Mouse (Mus musculus): ENCODE results near the gene Foxk2. TPM values are rescaled to one million over a fixed set of nuclear protein-coding genes. Genes with fewer than 3 reads are reported as not detected.

Gene Foxk2
- polyA plus RNA-seq (2015; fragmentation: Nextera tagmentation; extraction: Ambion mirVana) = 4.4 and 4.6 TPM in 2 replicates

GRCm38 (mm10) chr11:121259160-121260100, at the start of gene Foxk2:
TSS of gene Foxk2 (plus strand) at chr11:121259990.
- WGBS = under 1% methylated on average over 91 of the region's 91 CpGs
- peaks cover 13% of the 10 kb centered on the region for H3K4me1 ChIP-seq (ENCODE audit: control insufficient read depth, insufficient read depth, low read length)
- H3K9me3 ChIP-seq (ENCODE audit: control insufficient read depth, low read length) = no peaks in the 10 kb centered on the region
- peak within 1 kb of the TSS; percentile 97 for H3K9ac ChIP-seq (ENCODE audit: low read depth, low read length)
- peak within 1 kb of the TSS; percentile 97 for H3K4me2 ChIP-seq (ENCODE audit: low read depth, low read length)
- no peaks in the 10 kb centered on the region for H3K27me3 ChIP-seq (replicated peaks; ENCODE audit: control insufficient read depth, insufficient read depth, low read length)
- peak within 1 kb of the TSS; percentile 98 for H3K4me3 ChIP-seq (ENCODE audit: low read length)
- ATAC-seq = peak; percentile 99
- peak within 1 kb of the TSS; percentile 90 for H3K27ac ChIP-seq (ENCODE audit: low read length)
- H3K36me3 ChIP-seq (ENCODE audit: control insufficient read depth, insufficient read depth, low read length) = peaks cover 6% of the 10 kb centered on the region; the same call in 1 of the 2 replicates

GRCm38 (mm10) chr11:121216831-121217230, 43.0 kb upstream of the Foxk2 start:
- H3K36me3 ChIP-seq (ENCODE audit: control insufficient read depth, insufficient read depth, low read length) = peaks cover 9% of the 10 kb centered on the region; the same call in 1 of the 2 replicates
- H3K27me3 ChIP-seq (replicated peaks; ENCODE audit: control insufficient read depth, insufficient read depth, low read length) = no peaks in the 10 kb centered on the region
- no peak overlapping the region for H3K4me2 ChIP-seq (ENCODE audit: low read depth, low read length)
- H3K9me3 ChIP-seq (ENCODE audit: control insufficient read depth, low read length) = no peaks in the 10 kb centered on the region
- WGBS = 93% methylated on average over 3 of the region's 3 CpGs
- H3K4me3 ChIP-seq (ENCODE audit: low read length) = no peak overlapping the region
- H3K9ac ChIP-seq (ENCODE audit: low read depth, low read length) = no peak overlapping the region
- H3K4me1 ChIP-seq (ENCODE audit: control insufficient read depth, insufficient read depth, low read length) = no peaks in the 10 kb centered on the region
- H3K27ac ChIP-seq (ENCODE audit: low read length) = no peak overlapping the region
- ATAC-seq = no peak

- Histone ChIP-seq H3K9me3 (ENCODE audit: control insufficient read depth, low read length) (no peaks in the 10 kb centered on the region), H3K4me2 (ENCODE audit: low read depth, low read length) (no peak overlapping the region), H3K9ac (ENCODE audit: low read depth, low read length) (no peak overlapping the region), H3K4me3 (ENCODE audit: low read length) (no peak overlapping the region), H3K27ac (ENCODE audit: low read length) (no peak overlapping the region), H3K4me1 (ENCODE audit: control insufficient read depth, insufficient read depth, low read length) (no peaks in the 10 kb centered on the region), H3K27me3 (replicated peaks; ENCODE audit: control insufficient read depth, insufficient read depth, low read length) (no peaks in the 10 kb centered on the region), H3K36me3 (ENCODE audit: control insufficient read depth, insufficient read depth, low read length) (peaks cover 32% of the 10 kb centered on the region)
- ATAC-seq = no peak
- WGBS = 89% methylated on average over 11 of the region's 11 CpGs
These were observed 40.0 kb upstream of the Foxk2 start for GRCm38 (mm10) chr11:121219776-121220175.

GRCm38 (mm10) chr11:121220771-121221170, 39.0 kb upstream of the Foxk2 start:
- H3K27me3 ChIP-seq (replicated peaks; ENCODE audit: control insufficient read depth, insufficient read depth, low read length) = no peaks in the 10 kb centered on the region
- peaks cover 35% of the 10 kb centered on the region for H3K36me3 ChIP-seq (ENCODE audit: control insufficient read depth, insufficient read depth, low read length)
- no peak overlapping the region for H3K4me2 ChIP-seq (ENCODE audit: low read depth, low read length)
- H3K4me3 ChIP-seq (ENCODE audit: low read length) = no peak overlapping the region
- ATAC-seq = no peak
- no peak overlapping the region for H3K9ac ChIP-seq (ENCODE audit: low read depth, low read length)
- H3K4me1 ChIP-seq (ENCODE audit: control insufficient read depth, insufficient read depth, low read length) = no peaks in the 10 kb centered on the region
- 91% methylated on average over 5 of the region's 5 CpGs for WGBS
- no peaks in the 10 kb centered on the region for H3K9me3 ChIP-seq (ENCODE audit: control insufficient read depth, low read length)
- H3K27ac ChIP-seq (ENCODE audit: low read length) = no peak overlapping the region

DNA sequence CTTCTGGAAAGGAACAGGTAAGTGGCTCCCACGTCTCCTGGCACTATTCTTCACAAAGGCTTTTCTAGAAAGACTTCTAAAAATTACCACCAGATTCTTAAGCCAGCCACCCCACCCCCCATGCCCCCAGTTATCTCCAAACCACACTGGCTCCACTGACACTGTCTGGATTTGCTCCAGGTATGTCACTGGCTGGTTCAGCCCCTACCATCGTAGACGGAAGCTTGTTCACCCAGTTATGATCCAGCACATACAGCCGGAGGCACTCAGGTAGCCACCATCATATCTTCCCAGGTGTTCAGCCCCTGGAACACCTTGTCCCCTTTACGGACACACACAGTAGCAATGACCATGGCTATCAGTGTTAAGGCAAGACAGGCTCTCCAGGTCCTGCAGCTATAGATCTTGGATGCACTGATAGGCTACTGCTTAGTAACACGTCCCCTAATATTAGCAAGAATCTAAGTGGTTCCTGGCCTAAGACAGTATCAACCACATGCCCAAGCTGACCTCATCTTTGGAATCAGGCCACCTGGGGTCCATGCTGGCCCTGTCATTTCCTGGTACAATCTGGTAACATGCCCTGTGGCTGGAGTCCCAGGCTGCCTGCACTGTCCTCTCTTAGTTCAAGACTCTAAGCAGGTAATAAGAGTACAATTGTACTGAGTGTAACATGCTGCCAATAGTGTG, 38.3 kb upstream of the Foxk2 start:
- 89% methylated on average over 6 of the region's 6 CpGs for WGBS
- H3K9ac ChIP-seq (ENCODE audit: low read depth, low read length) = no peak overlapping the region
- no peak overlapping the region for H3K4me3 ChIP-seq (ENCODE audit: low read length)
- H3K27me3 ChIP-seq (replicated peaks; ENCODE audit: control insufficient read depth, insufficient read depth, low read length) = no peaks in the 10 kb centered on the region
- H3K4me2 ChIP-seq (ENCODE audit: low read depth, low read length) = no peak overlapping the region
- no peaks in the 10 kb centered on the region for H3K9me3 ChIP-seq (ENCODE audit: control insufficient read depth, low read length)
- 0 out of 2 replicates have a peak, but pooled peaks cover 3% of the 10 kb centered on the region for H3K4me1 ChIP-seq (ENCODE audit: control insufficient read depth, insufficient read depth, low read length)
- H3K36me3 ChIP-seq (ENCODE audit: control insufficient read depth, insufficient read depth, low read length) = peaks cover 35% of the 10 kb centered on the region
- H3K27ac ChIP-seq (ENCODE audit: low read length) = no peak overlapping the region
- ATAC-seq = no peak

DNA sequence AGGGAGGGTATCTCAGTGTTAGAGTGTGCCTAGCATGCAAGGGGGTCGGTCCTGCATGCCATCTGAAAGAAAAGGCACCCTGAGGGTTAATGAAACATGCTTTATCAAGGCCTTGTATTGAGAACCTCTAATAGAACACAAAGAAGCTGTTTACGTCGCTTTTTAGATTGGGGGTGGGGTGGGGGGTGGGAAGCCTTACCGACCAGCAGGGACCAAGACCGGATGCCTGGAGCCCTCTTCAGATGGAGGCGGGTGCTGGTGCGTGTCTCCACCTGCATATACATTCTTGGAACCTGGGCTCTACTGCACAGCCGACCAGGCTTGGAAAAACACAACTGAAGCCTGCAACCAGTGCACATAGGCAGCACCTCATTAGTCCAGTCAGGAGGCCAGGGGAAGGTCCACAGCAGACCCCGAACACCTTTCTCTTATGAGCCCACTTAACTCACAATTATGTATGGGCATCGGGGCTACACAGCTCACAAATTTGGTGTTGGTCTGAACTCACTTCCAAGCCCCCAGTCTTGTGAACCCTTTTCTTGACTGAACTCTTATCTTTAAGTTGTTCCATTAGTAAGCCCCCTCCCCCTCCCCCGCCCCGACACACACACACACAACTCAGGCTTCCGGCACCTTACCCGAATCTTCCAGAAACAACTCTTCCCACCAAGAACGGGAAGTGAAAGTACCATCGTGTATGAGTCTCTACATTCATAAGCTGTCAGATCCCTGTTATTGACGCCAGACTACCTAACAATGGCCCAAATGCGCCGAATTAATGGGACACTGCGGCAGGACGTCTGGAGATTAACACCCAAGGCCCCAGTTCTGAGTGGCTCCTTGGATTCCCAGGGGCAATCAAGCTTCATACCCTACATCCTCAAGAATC, 31.4 kb upstream of the Foxk2 start:
- no peaks in the 10 kb centered on the region for H3K27me3 ChIP-seq (replicated peaks; ENCODE audit: control insufficient read depth, insufficient read depth, low read length)
- H3K4me1 ChIP-seq (ENCODE audit: control insufficient read depth, insufficient read depth, low read length) = peaks cover 13% of the 10 kb centered on the region
- H3K27ac ChIP-seq (ENCODE audit: low read length) = peak overlapping the region; percentile 61
- no peaks in the 10 kb centered on the region for H3K9me3 ChIP-seq (ENCODE audit: control insufficient read depth, low read length)
- H3K36me3 ChIP-seq (ENCODE audit: control insufficient read depth, insufficient read depth, low read length) = peaks cover 14% of the 10 kb centered on the region
- ATAC-seq = no peak; the same call in 1 of the 2 replicates
- peak overlapping the region; percentile 72 for H3K9ac ChIP-seq (ENCODE audit: low read depth, low read length)
- peak overlapping the region; percentile 65 for H3K4me3 ChIP-seq (ENCODE audit: low read length)
- peak overlapping the region; percentile 75 for H3K4me2 ChIP-seq (ENCODE audit: low read depth, low read length)
- WGBS = 20% methylated on average over 21 of the region's 21 CpGs

DNA sequence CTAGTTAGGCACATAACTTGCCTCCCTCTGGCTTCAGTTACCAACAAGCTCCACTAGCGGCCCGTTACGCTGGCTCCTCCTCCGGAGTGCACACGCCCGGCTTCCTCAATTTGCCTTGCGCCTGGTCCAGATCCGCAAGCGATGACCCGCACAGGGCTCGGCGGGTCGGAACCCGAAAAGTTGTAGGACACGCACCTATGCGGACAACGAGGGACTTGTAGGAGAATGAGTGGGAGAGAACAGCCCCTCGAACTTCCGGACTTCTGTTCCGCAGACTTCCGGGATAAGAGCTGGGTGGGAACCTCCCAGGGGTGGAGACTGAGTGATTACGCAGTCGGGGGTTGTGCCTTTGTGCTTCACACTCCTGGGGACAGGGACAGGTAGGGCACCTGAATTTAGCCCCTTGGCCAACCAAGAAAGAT, 30.8 kb upstream of the Foxk2 start, which contains the start of gene Cybc1:
TSS of gene Cybc1 (minus strand) at position 305 of the 422 bp plus-strand sequence.
- ATAC-seq = peak; percentile 91

GRCm38 (mm10) chr11:121231191-121231590, 28.6 kb upstream of the Foxk2 start:
- H3K27ac ChIP-seq (ENCODE audit: low read length) = no peak overlapping the region; the same call in 1 of the 2 replicates
- no peak for ATAC-seq
- H3K36me3 ChIP-seq (ENCODE audit: control insufficient read depth, insufficient read depth, low read length) = no peaks in the 10 kb centered on the region
- H3K9ac ChIP-seq (ENCODE audit: low read depth, low read length) = no peak overlapping the region
- H3K9me3 ChIP-seq (ENCODE audit: control insufficient read depth, low read length) = no peaks in the 10 kb centered on the region
- 71% methylated on average over 4 of the region's 4 CpGs for WGBS
- peaks cover 19% of the 10 kb centered on the region for H3K4me1 ChIP-seq (ENCODE audit: control insufficient read depth, insufficient read depth, low read length)
- H3K4me3 ChIP-seq (ENCODE audit: low read length) = no peak overlapping the region
- H3K4me2 ChIP-seq (ENCODE audit: low read depth, low read length) = no peak overlapping the region
- no peaks in the 10 kb centered on the region for H3K27me3 ChIP-seq (replicated peaks; ENCODE audit: control insufficient read depth, insufficient read depth, low read length)

More for the DNA sequence above, 30.8 kb upstream of the Foxk2 start, which contains the start of gene Cybc1:
- Histone ChIP-seq H3K9ac (ENCODE audit: low read depth, low read length) (peak within 1 kb of the TSS; percentile 72), H3K4me3 (ENCODE audit: low read length) (peak within 1 kb of the TSS; percentile 65), H3K4me1 (ENCODE audit: control insufficient read depth, insufficient read depth, low read length) (peaks cover 13% of the 10 kb centered on the region), H3K9me3 (ENCODE audit: control insufficient read depth, low read length) (no peaks in the 10 kb centered on the region), H3K36me3 (ENCODE audit: control insufficient read depth, insufficient read depth, low read length) (peaks cover 8% of the 10 kb centered on the region), H3K27me3 (replicated peaks; ENCODE audit: control insufficient read depth, insufficient read depth, low read length) (no peaks in the 10 kb centered on the region), H3K27ac (ENCODE audit: low read length) (peak within 1 kb of the TSS; percentile 61), H3K4me2 (ENCODE audit: low read depth, low read length) (peak within 1 kb of the TSS; percentile 75)
- WGBS = under 1% methylated on average over 23 of the region's 23 CpGs

All from intestine, embryonic 16.5 days (tissue).